Mouse (Mus musculus): ENCODE data around the gene Cyren.

DNA sequence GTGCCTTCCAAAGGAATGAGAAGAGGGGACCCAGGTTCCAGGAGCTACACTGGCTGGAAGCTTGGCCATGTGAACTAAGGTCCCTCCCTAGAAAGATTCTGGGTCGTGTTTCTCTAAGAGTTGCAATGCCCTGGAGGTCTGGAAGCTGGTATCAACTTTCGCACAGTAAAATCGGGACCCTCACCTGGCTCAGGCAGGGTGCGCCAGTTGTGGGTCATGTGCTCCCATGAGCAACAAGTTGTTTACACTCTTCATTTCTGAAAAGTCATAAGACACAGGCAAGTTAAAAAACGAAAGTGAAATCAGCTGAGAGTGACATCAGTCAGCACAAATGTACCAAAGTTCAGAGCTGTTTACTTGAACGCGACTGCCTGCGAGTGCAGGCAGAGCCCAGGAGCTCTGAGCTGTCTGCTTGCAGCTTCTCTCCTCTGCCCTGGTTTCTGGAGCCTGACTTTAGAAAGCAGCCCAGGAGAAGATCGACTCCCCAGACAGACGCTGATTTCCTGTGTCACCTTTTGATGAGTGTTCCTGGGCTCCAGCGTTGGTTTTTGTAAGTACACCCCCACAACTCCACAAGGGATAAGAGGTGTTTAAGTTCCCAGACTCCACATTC is 15.0 kb downstream of the Cyren start, which contains the start of gene Tmem140:
- TF ChIP-seq POLR2A (IDR thresholded peaks at IDR 0.05; ENCODE audit: borderline replicate concordance, control insufficient read depth, low read depth, low read length) (peak; percentile 67; the same call in 1 of the 2 replicates), CTCF (IDR thresholded peaks at IDR 0.05; ENCODE audit: control insufficient read depth, insufficient read depth, low read length) (no peak)

All from bone marrow, adult 2 months (tissue).